Mouse (Mus musculus) CH12.LX (cell line): Measurements from ENCODE around the gene Kdelr1.

Experiments used
- CHD1 ChIP-seq: IDR thresholded peaks from 2 replicates; pipeline ENCODE4 v1.6.1; 2012; ENCODE audit warnings: low read depth, low read length, improper control_type of control experiment, inconsistent platforms
- CTCF ChIP-seq, 2 experiments: IDR thresholded peaks in 1 of 2; conservative IDR thresholded peaks in 1 of 2; 2 replicates each; pipeline ENCODE4 v1.5.1; 2011 to 2012; ENCODE audit warnings: low read depth in 2 of 2, low read length in 2 of 2, improper control_type of control experiment in 1 of 2, inconsistent platforms in 1 of 2, mild to moderate bottlenecking in 1 of 2, moderate library complexity in 1 of 2
- E2F4 ChIP-seq: IDR thresholded peaks from 2 replicates; pipeline ENCODE4 v1.6.1; 2011; ENCODE audit warnings: low read depth, low read length, improper control_type of control experiment; ENCODE audit not compliant: insufficient replicate concordance
- EP300 ChIP-seq: IDR thresholded peaks from 2 replicates; pipeline ENCODE4 v1.6.1; 2011; ENCODE audit warnings: low read length, improper control_type of control experiment
- IRF4 ChIP-seq: IDR thresholded peaks from 2 replicates; pipeline ENCODE4 v1.6.1; 2014; ENCODE audit warnings: low read depth, mild to moderate bottlenecking, inconsistent platforms, low read length, improper control_type of control experiment
- JUN ChIP-seq: IDR thresholded peaks from 2 replicates; pipeline ENCODE4 v1.6.1; 2011; ENCODE audit warnings: low read depth, mild to moderate bottlenecking, low read length, improper control_type of control experiment, moderate library complexity; ENCODE audit not compliant: insufficient read depth
- MAFK ChIP-seq: IDR thresholded peaks from 2 replicates; pipeline ENCODE4 v1.6.1; 2011; ENCODE audit warnings: low read length, improper control_type of control experiment; ENCODE audit not compliant: insufficient replicate concordance
- POLR2A ChIP-seq: IDR thresholded peaks from 2 replicates; pipeline ENCODE4 v1.6.1; 2011; ENCODE audit warnings: low read depth, mild to moderate bottlenecking, improper control_type of control experiment, low read length
- SIN3A ChIP-seq: IDR thresholded peaks from 2 replicates; pipeline ENCODE4 v1.6.1; 2012; ENCODE audit warnings: low read length, improper control_type of control experiment, inconsistent platforms
- TBP ChIP-seq: conservative IDR thresholded peaks from 2 replicates; pipeline ENCODE4 v1.6.1; 2011; ENCODE audit warnings: low read depth, low read length, improper control_type of control experiment
- ZC3H11A ChIP-seq: IDR thresholded peaks from 2 replicates; pipeline ENCODE4 v1.6.1; 2012; ENCODE audit warnings: low read depth, mild to moderate bottlenecking, inconsistent platforms, low read length, improper control_type of control experiment

GRCm38 (mm10) chr7:45895931-45896516 lies 23.5 kb downstream of the Kdelr1 start:
- TF ChIP-seq CHD1, result no peak
- TF ChIP-seq ZC3H11A, result no peak
- no peak for TF ChIP-seq EP300
- no peak for TF ChIP-seq CTCF (conservative IDR thresholded peaks at IDR 0.05 in 1 of 2, IDR thresholded peaks at IDR 0.05 in 1 of 2; ENCODE audit: low read depth in 2 of 2, low read length in 2 of 2)
- no peak for TF ChIP-seq JUN
- TF ChIP-seq TBP, result no peak
- TF ChIP-seq E2F4, result no peak
- no peak for TF ChIP-seq SIN3A
- no peak for TF ChIP-seq MAFK
- no peak for TF ChIP-seq POLR2A
- no peak for TF ChIP-seq IRF4
